Mouse (Mus musculus): Measurements from ENCODE around the gene Eya4.

Eya4 gene

GRCm38 (mm10) chr10:23060041-23060693 lies 290.4 kb downstream of the Eya4 start:
- DNase-seq: no peak

GRCm38 (mm10) chr10:23053379-23053915 lies 297.1 kb downstream of the Eya4 start:
- no peak for DNase-seq

All from thymus, postnatal 36 days (tissue).